Mouse (Mus musculus) bone marrow, adult 2 months (tissue): ENCODE measurements around the gene 2410137M14Rik.

Source experiments
- CTCF ChIP-seq: fragments of 200-500 bp; IDR thresholded peaks from 2 replicates; pipeline ENCODE4 v1.5.1; 2011; ENCODE audit warnings: low read length, control low read depth; ENCODE audit not compliant: control insufficient read depth, insufficient read depth
- POLR2A ChIP-seq: fragments of 200-500 bp; IDR thresholded peaks from 2 replicates; pipeline ENCODE4 v1.6.1; 2011; ENCODE audit warnings: low read depth, mild to moderate bottlenecking, control low read depth, low read length, borderline replicate concordance; ENCODE audit not compliant: control insufficient read depth

DNA sequence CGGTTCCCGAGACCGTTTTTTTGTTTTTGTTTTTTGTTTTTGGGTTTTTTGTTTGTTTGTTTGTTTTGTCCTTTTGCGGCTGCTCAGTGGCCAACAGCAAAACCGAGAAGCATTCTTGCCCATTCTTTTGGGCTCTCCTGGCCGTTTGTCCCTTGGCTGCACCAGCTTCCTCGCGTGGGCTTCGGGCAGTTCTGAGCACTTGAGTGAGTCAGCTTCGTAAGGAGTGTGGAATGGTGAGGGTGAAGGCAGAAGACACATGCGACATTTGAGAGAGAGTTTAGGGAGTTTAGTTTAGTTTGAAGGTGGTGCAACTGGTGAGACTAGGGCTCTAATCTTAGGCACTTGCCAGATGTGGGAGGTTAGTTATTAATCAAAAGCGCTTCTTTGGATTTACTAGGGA lies 22.2 kb downstream of the 2410137M14Rik start:
- TF ChIP-seq CTCF: no peak
- TF ChIP-seq POLR2A: no peak
